Mouse (Mus musculus): ENCODE data around the gene Phb2.
A peak's percentile ranks its signal among the peaks of the same experiment; 100 is the strongest.
"Not testable (repeated sequence)": the region's sequence is repeated elsewhere in the genome, so short reads cannot be mapped to it uniquely, and the experiment has no call there.

Gene Phb2

GRCm38 (mm10) chr6:124711824-124712782 lies at the start of gene Phb2, which contains the start of gene Emg1:
Phb2 (plus strand) TSS chr6:124712336.
Emg1 (minus strand) TSS chr6:124712178.
- DNase-seq (ENCODE audit: low spot score in 2 of 2): peak; percentile 95 to 97

DNA sequence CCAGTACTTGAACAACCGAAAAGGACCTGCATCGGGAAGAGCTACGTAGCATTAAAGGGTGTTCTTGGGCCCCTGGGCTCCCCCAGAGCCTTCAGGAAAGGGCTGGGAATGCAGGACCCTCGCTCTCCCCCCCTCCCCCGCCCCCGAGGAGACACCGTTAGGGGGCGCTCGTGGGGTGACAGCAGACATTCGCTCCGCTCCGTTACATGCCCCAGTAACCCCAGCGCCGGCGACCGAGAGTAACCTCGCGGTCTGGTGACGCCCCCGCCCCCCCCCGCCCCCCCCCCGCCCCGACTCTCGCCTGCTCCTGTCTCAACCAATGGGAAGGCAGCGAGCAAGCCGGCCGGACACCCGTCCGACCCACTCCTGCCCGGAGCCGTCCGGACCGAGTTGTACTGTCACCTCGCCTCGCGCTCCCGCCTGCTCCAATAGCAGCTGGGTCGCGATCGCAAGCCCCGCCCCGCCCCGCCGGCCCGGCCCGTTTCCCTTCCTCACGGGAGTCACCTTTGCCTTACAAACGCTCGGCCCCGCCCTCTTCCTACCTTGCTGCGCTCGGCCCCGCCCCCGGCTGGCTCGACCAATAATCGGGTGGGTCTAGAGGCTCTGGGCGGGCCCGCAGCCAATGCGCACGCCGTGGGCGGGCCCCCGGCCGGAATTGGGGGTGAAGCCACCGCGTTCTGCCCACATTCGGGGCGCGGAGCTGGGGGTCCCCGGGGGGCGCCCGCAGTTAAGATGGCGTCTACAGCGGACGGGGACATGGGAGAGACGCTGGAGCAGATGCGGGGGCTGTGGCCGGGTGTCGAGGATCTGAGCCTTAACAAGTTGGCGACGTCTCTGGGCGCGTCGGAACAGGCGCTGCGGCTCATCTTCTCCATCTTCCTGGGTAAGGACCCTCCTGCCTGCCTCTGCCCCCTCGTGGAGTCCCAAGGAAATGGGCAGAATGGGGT lies 49.4 kb upstream of the Phb2 start, which contains the start of gene Lpcat3:
Gene Lpcat3, plus strand, starts transcription at position 551 of the 947 bp plus-strand sequence.
- DNase-seq (ENCODE audit: low spot score in 2 of 2): peak; percentile 94 to 98

GRCm38 (mm10) chr6:124663424-124663795 lies 48.7 kb upstream of the Phb2 start:
- no peak for DNase-seq (ENCODE audit: low spot score in 2 of 2)

DNA sequence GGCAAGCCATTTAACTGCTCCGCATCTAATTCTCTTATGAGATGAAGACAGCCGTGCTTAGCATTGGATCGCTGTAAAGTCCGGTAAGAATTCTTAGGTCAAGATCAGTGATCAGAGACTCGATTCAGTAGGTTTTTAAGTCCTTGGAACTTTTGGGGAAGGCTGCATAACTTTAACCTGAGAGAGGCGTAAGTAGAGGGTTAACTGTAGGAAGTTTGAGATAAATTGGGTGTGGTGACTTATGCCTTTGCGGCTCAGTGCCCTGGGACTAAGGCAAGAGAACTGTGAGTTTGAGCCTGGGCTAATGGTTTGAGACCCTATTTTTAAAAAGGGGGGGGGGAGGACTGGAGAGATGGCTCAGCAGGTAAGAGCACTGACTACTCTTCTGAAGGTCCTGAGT lies 47.9 kb upstream of the Phb2 start:
- no peak for DNase-seq (ENCODE audit: low spot score in 2 of 2)

GRCm38 (mm10) chr6:124665011-124665410 lies 47.1 kb upstream of the Phb2 start:
- DNase-seq (ENCODE audit: low spot score in 2 of 2): no peak

GRCm38 (mm10) chr6:124669234-124669859 lies 42.8 kb upstream of the Phb2 start:
- DNase-seq (ENCODE audit: low spot score in 2 of 2): no peak

GRCm38 (mm10) chr6:124670281-124670900 lies 41.7 kb upstream of the Phb2 start:
- no peak for DNase-seq (ENCODE audit: low spot score in 2 of 2)

DNA sequence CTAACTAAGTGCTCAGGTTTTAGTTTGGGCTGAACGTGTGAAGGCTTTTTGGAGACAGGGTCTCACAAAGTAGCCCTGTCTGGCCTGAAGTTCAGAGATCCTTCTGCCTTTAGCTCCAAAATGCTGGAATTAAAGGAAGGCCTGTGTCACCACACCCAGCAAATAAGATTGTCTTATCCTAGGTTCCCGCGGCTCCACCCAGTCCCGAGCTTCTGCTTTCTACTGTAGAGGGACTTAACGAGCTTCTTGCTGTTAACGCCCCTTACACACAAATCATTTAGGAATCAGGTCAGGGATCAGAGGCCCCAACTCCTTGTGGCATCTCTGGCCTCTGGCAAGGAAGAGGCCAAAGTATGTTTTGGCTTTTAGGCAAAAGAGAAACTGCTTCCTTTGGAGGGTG lies 40.0 kb upstream of the Phb2 start:
- no peak for DNase-seq (ENCODE audit: low spot score in 2 of 2)

DNA sequence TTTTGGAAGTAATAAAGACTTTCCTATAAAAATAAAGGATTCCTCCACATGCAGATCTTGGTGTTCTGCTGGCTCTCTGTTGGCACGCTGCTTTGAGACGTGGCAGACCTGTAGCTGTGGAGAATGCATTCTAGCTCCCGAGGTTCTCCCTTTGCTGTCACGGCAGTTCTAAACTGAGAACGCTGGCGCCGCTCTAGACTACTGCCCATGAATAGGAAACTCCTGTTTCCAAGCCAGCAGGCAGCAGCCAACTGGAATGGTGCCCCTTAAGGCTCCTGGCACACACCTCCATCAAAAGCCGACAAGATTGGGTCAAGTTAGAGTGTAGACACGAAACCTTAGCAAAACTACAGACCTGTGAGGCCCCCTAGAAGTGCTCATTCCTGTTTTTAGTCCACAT lies 38.5 kb upstream of the Phb2 start:
- no peak for DNase-seq (ENCODE audit: low spot score in 2 of 2)

DNA sequence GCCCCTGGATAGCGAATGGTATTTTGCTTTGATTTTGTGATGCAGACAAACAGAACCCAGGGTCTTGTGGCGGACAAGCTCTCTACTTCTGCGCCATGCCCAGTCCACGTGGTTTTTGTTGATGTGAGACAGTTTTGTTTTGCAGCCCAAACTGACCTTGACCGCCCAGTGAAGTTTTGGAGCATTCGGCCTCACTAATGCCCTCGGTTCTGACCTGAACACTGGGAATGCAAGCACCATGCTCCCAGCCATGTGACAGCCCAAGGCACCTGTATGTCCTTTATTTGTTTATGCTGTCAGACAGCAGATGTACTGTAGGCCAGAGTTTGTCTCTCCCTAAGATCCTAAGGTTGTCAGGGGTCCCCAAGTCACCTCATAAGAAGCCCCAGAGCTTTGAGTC lies 37.5 kb upstream of the Phb2 start:
- DNase-seq (ENCODE audit: low spot score in 2 of 2): no peak

DNA sequence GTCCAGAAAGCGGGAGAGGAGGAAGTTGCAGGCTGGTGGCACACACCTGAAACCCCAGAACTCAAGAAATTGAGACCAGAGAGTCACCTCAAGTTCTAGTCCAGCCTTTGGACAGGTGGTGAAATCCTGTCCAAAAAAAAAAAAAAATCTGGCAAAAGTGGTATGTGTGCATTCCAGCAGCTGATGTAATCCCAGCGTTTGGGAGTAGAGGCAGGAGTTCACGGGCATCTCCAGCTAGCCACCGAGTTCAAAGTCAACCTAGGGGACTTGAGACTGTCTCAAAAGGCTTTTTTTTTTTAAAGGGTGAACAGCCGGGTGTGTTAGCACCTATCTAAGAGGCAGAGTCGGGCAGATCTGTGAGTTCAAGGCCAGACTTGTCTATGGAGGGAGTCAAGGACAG lies 36.0 kb upstream of the Phb2 start:
- DNase-seq (ENCODE audit: low spot score in 2 of 2): no peak

DNA sequence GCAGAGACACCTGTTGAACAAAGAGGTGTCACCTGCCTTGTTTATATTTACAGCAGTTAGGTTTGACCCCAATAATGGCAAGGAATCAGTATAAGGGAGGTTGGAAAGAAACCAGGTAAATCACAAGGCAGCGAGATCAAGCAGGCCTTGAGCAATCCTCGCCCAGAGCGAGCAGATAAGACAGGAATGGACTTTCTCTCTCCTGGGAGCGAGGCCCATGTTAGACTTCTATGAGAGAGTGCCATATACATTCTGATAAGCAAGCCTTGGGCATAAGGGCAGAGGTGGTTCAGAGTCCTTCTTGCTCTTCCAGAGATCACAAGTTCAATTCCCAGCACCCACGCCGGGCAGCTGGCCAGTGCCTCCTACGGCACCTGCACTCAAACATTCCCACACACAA lies 33.4 kb upstream of the Phb2 start:
- no peak for DNase-seq (ENCODE audit: low spot score in 2 of 2)

GRCm38 (mm10) chr6:124679486-124679885 lies 32.6 kb upstream of the Phb2 start:
- DNase-seq (ENCODE audit: low spot score in 2 of 2): no peak

DNA sequence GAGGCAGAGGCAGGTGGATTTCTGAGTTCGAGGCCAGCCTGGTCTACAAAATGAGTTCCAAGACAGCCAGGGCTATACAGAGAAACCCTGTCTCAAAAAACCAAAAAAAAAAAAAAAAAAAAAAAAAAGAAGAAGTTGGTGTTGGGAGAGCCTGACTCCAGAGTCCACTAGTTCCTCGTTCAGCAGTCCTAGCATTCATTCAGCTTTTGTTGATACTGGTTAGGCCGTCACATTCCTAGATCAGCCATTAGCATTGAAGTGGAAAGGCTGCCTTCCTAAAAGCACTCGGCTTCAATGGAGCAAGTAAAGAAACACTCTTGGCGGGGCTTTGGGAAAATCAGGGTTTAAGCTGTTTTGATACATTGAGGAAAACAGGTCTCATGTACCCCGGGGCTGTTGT lies 29.8 kb upstream of the Phb2 start:
- DNase-seq (ENCODE audit: low spot score in 2 of 2): not testable (repeated sequence)

- DNase-seq (ENCODE audit: low spot score in 2 of 2): no peak
Observed at GRCm38 (mm10) chr6:124683591-124684417, 28.3 kb upstream of the Phb2 start.

- DNase-seq (ENCODE audit: low spot score in 2 of 2): no peak
Observed at GRCm38 (mm10) chr6:124685606-124686386, 26.3 kb upstream of the Phb2 start.

DNA sequence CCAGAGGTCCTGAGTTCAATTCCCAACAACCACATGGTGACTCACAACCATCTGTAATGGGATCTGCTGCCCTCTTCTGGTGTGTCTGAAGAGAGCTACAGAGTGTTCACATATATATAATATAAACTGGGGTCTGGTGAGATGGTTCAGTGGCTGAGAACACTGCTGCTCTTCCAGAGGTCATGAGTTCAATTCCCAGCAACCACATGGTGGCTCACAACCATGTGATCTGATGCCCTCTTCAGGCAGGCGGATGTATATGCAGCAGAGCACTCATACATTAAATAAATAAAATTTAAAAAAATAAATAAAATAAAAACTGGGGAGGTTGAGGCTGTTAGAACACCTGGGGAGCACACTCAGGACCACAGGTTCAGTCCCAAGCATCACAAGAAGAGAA lies 25.5 kb upstream of the Phb2 start:
- DNase-seq (ENCODE audit: low spot score in 2 of 2): not testable (repeated sequence)

GRCm38 (mm10) chr6:124688151-124688758 lies 23.9 kb upstream of the Phb2 start:
- no peak for DNase-seq (ENCODE audit: low spot score in 2 of 2)

GRCm38 (mm10) chr6:124689011-124689410 lies 23.1 kb upstream of the Phb2 start:
- DNase-seq (ENCODE audit: low spot score in 2 of 2): no peak
